Mouse (Mus musculus) adrenal gland (tissue): ENCODE results near the gene Iqschfp.
"Not testable (repeated sequence)": the region's sequence is repeated elsewhere in the genome, so short reads cannot be mapped to it uniquely, and the experiment has no call there.

Experiments
- intact Hi-C: fragments of 180-260 bp; cut with DNase I; formaldehyde crosslinking; loops from one replicate; pipeline ENCODE4 v1.15.1; 2025

The Iqschfp gene

GRCm38 (mm10) chr3:68071395-68072386 is 179.7 kb downstream of the Iqschfp start:
- intact Hi-C loops, result no loop called here

GRCm38 (mm10) chr3:68077406-68077805 is 185.4 kb downstream of the Iqschfp start:
- intact Hi-C loops, result no loop called here

- intact Hi-C loops, result no loop called here
Observed at GRCm38 (mm10) chr3:68085024-68085423, 193.0 kb downstream of the Iqschfp start.

- intact Hi-C loops, result no loop called here
Observed at GRCm38 (mm10) chr3:68092108-68092507, 200.1 kb downstream of the Iqschfp start.

GRCm38 (mm10) chr3:68096724-68097431 is 204.8 kb downstream of the Iqschfp start:
- intact Hi-C loops, result no loop called here

GRCm38 (mm10) chr3:68099561-68099960 is 207.5 kb downstream of the Iqschfp start:
- intact Hi-C loops, result not testable (repeated sequence)

- intact Hi-C loops, result no loop called here
Observed at GRCm38 (mm10) chr3:68101343-68101742, 209.3 kb downstream of the Iqschfp start.

- intact Hi-C loops, result no loop called here
Observed at GRCm38 (mm10) chr3:68105081-68105685, 213.2 kb downstream of the Iqschfp start.

GRCm38 (mm10) chr3:68121338-68121737 is 229.3 kb downstream of the Iqschfp start:
- intact Hi-C loops, result no loop called here

GRCm38 (mm10) chr3:68126284-68126856 is 234.3 kb downstream of the Iqschfp start:
- intact Hi-C loops, result no loop called here

GRCm38 (mm10) chr3:68130386-68130785 is 238.4 kb downstream of the Iqschfp start:
- intact Hi-C loops, result no loop called here

GRCm38 (mm10) chr3:68138833-68139627 is 247.0 kb downstream of the Iqschfp start:
- intact Hi-C loops, result no loop called here

- intact Hi-C loops, result no loop called here
Observed at GRCm38 (mm10) chr3:68150688-68151087, 258.7 kb downstream of the Iqschfp start.

GRCm38 (mm10) chr3:68160175-68160574 is 268.1 kb downstream of the Iqschfp start:
- intact Hi-C loops, result no loop called here

GRCm38 (mm10) chr3:68160760-68161159 is 268.7 kb downstream of the Iqschfp start:
- intact Hi-C loops, result no loop called here

- intact Hi-C loops, result no loop called here
Observed at GRCm38 (mm10) chr3:68178248-68178647, 286.2 kb downstream of the Iqschfp start.

GRCm38 (mm10) chr3:68187471-68187870 is 295.4 kb downstream of the Iqschfp start:
- intact Hi-C loops, result no loop called here

- intact Hi-C loops, result no loop called here
Observed at GRCm38 (mm10) chr3:68189100-68189499, 297.1 kb downstream of the Iqschfp start.

GRCm38 (mm10) chr3:68196933-68197332 is 304.9 kb downstream of the Iqschfp start:
- intact Hi-C loops, result no loop called here

- intact Hi-C loops, result no loop called here
Observed at GRCm38 (mm10) chr3:68201214-68201613, 309.2 kb downstream of the Iqschfp start.
